Mouse (Mus musculus) MEL (cell line): ENCODE results near the gene Tex2. TPM values are rescaled to one million over a fixed set of nuclear protein-coding genes. Genes with fewer than 3 reads are reported as not detected.

Source experiments
- DNase-seq: peaks from one replicate; pipeline ENCODE4 v3.0.0; 2011; ENCODE audit warnings: low read depth, low spot score
- H3K27ac ChIP-seq: 2 replicates; pipeline ENCODE4 v1.5.1; 2012; ENCODE audit warnings: low read depth, mild to moderate bottlenecking, control low read depth, low read length, moderate library complexity; ENCODE audit not compliant: control insufficient read depth
- H3K27me3 ChIP-seq, 2 experiments: fragments of 150-350 bp in 1 of 2; sonication (generic) in 1 of 2; 2 replicates each; pipeline ENCODE4 v1.6.1; 2012; ENCODE audit warnings: low read length in 2 of 2, mild to moderate bottlenecking in 2 of 2, improper control_type of control experiment in 1 of 2, moderate library complexity in 1 of 2; ENCODE audit not compliant: insufficient read depth in 2 of 2, control insufficient read depth in 1 of 2
- H3K36me3 ChIP-seq, 2 experiments: 2 replicates each; pipeline ENCODE4 v1.6.1; 2012 to 2014; ENCODE audit warnings: low read length in 2 of 2, improper control_type of control experiment in 1 of 2, inconsistent platforms in 1 of 2, mild to moderate bottlenecking in 1 of 2; ENCODE audit not compliant: insufficient read depth in 2 of 2, control insufficient read depth in 1 of 2
- H3K4me1 ChIP-seq, 2 experiments: fragments of 150-350 bp in 1 of 2; sonication (generic) in 1 of 2; 2 replicates each; pipeline ENCODE4 v1.6.1; 2012; ENCODE audit warnings: low read length in 2 of 2, improper control_type of control experiment in 1 of 2, mild to moderate bottlenecking in 1 of 2; ENCODE audit not compliant: insufficient read depth in 2 of 2, control insufficient read depth in 1 of 2
- H3K4me3 ChIP-seq, 2 experiments: fragments of 150-350 bp in 1 of 2; sonication (generic) in 1 of 2; 2 replicates each; pipeline ENCODE4 v1.5.1; 2012; ENCODE audit warnings: low read depth in 2 of 2, low read length in 2 of 2, mild to moderate bottlenecking in 2 of 2, moderate library complexity in 2 of 2, control low read depth in 1 of 2, improper control_type of control experiment in 1 of 2; ENCODE audit not compliant: control insufficient read depth in 1 of 2, insufficient read depth in 1 of 2
- H3K79me2 ChIP-seq: 2 replicates; pipeline ENCODE4 v1.6.1; 2012; ENCODE audit warnings: mild to moderate bottlenecking, low read length, moderate library complexity; ENCODE audit not compliant: control insufficient read depth, poor library complexity, insufficient read depth
- H3K9ac ChIP-seq: 2 replicates; pipeline ENCODE4 v1.6.1; 2012; ENCODE audit warnings: low read depth, mild to moderate bottlenecking, control low read depth, low read length, moderate library complexity; ENCODE audit not compliant: control insufficient read depth, poor library complexity, severe bottlenecking
- H3K9me3 ChIP-seq: fragments of 150-350 bp; sonication (generic); replicated peaks from 2 replicates; pipeline ENCODE4 v1.6.1; 2012; ENCODE audit warnings: mild to moderate bottlenecking, low read length, improper control_type of control experiment, moderate library complexity; ENCODE audit not compliant: insufficient read depth
- BHLHE40 ChIP-seq: IDR thresholded peaks from 2 replicates; pipeline ENCODE4 v1.6.1; 2012; ENCODE audit warnings: low read depth, mild to moderate bottlenecking, inconsistent platforms, low read length, improper control_type of control experiment, borderline replicate concordance
- CHD1 ChIP-seq: IDR thresholded peaks from 2 replicates; pipeline ENCODE4 v1.6.1; 2012; ENCODE audit warnings: low read depth, mild to moderate bottlenecking, inconsistent platforms, low read length, improper control_type of control experiment
- CHD2 ChIP-seq: IDR thresholded peaks from 2 replicates; pipeline ENCODE4 v1.6.1; 2011; ENCODE audit warnings: low read length, improper control_type of control experiment
- E2F4 ChIP-seq: IDR thresholded peaks from 2 replicates; pipeline ENCODE4 v1.6.1; 2011; ENCODE audit warnings: low read depth, low read length, improper control_type of control experiment, borderline replicate concordance
- EP300 ChIP-seq, 2 experiments: IDR thresholded peaks; 2 replicates each; pipeline ENCODE4 v1.6.1; 2011; ENCODE audit warnings: improper control_type of control experiment in 2 of 2, low read length in 2 of 2, low read depth in 1 of 2, mild to moderate bottlenecking in 1 of 2
- ETS1 ChIP-seq: IDR thresholded peaks from 2 replicates; pipeline ENCODE4 v1.6.1; 2012; ENCODE audit warnings: low read depth, mild to moderate bottlenecking, inconsistent platforms, low read length, improper control_type of control experiment, moderate library complexity
- GATA1 ChIP-seq: IDR thresholded peaks from 2 replicates; pipeline ENCODE4 v1.6.1; 2011; ENCODE audit warnings: low read depth, low read length, improper control_type of control experiment
- HCFC1 ChIP-seq: IDR thresholded peaks from 2 replicates; pipeline ENCODE4 v1.6.1; 2012; ENCODE audit warnings: low read depth, mild to moderate bottlenecking, inconsistent platforms, low read length, improper control_type of control experiment, moderate library complexity
- MAFK ChIP-seq: IDR thresholded peaks from 2 replicates; pipeline ENCODE4 v1.6.1; 2011; ENCODE audit warnings: low read depth, mild to moderate bottlenecking, low read length, improper control_type of control experiment, borderline replicate concordance
- MAX ChIP-seq: IDR thresholded peaks from 2 replicates; pipeline ENCODE4 v1.6.1; 2011; ENCODE audit warnings: low read length, improper control_type of control experiment
- MAZ ChIP-seq: IDR thresholded peaks from 2 replicates; pipeline ENCODE4 v1.6.1; 2012; ENCODE audit warnings: low read depth, mild to moderate bottlenecking, inconsistent platforms, low read length, improper control_type of control experiment
- MYC ChIP-seq: IDR thresholded peaks from 2 replicates; pipeline ENCODE4 v1.6.1; 2011; ENCODE audit warnings: low read depth, mild to moderate bottlenecking, low read length, improper control_type of control experiment, moderate library complexity
- NELFE ChIP-seq: IDR thresholded peaks from 2 replicates; pipeline ENCODE4 v1.6.1; 2011; ENCODE audit warnings: low read depth, low read length, improper control_type of control experiment
- SIN3A ChIP-seq: IDR thresholded peaks from 2 replicates; pipeline ENCODE4 v1.6.1; 2012; ENCODE audit warnings: low read length, improper control_type of control experiment, inconsistent platforms
- SMC3 ChIP-seq: IDR thresholded peaks from 2 replicates; pipeline ENCODE4 v1.6.1; 2011; ENCODE audit warnings: low read depth, low read length, improper control_type of control experiment
- UBTF ChIP-seq: IDR thresholded peaks from 2 replicates; pipeline ENCODE4 v1.6.1; 2012; ENCODE audit warnings: low read depth, mild to moderate bottlenecking, inconsistent platforms, low read length, improper control_type of control experiment, moderate library complexity, borderline replicate concordance; ENCODE audit not compliant: insufficient read depth
- USF1 ChIP-seq: IDR thresholded peaks from 2 replicates; pipeline ENCODE4 v1.6.1; 2014; ENCODE audit warnings: low read depth, mild to moderate bottlenecking, inconsistent platforms, low read length, improper control_type of control experiment, moderate library complexity
- ZC3H11A ChIP-seq: IDR thresholded peaks from 2 replicates; pipeline ENCODE4 v1.6.1; 2012; ENCODE audit warnings: low read depth, mild to moderate bottlenecking, inconsistent platforms, low read length, improper control_type of control experiment
- ZNF384 ChIP-seq: IDR thresholded peaks from 2 replicates; pipeline ENCODE4 v1.6.1; 2012; ENCODE audit warnings: low read depth, mild to moderate bottlenecking, inconsistent platforms, low read length, improper control_type of control experiment
- polyA plus RNA-seq, 2 experiments: library from polyadenylated mRNA; stranded (reverse) in 1 of 2; unstranded in 1 of 2; fragments of >175 nt in 1 of 2; fragments of >200 nt in 1 of 2; gene quantifications; 2 replicates each; pipeline versions ENCODE4 v1.2.1 to v1.2.4; 2012; ENCODE audit warnings: low replicate concordance in 2 of 2, low read depth in 1 of 2; ENCODE audit not compliant: insufficient read length in 2 of 2, insufficient read depth in 1 of 2, missing spikeins in 1 of 2
- total RNA-seq: library from RNA; depleted of rRNA; stranded (reverse); fragments of 300-350 nt; gene quantifications from 2 replicates; pipeline ENCODE4 v1.2.3, GENCODE M21; 2012

Tex2 gene
- total and polyA plus RNA-seq, 3 experiments: 13.7 to 24.8 TPM; not detected in 1

- Histone ChIP-seq H3K27ac (no peak overlapping the region), H3K36me3 (peaks cover 0 to 8% of the 10 kb centered on the region in 2 experiments; a peak in 1 of 4 replicates), H3K9ac (no peak overlapping the region), H3K9me3 (no peaks in the 10 kb centered on the region), H3K79me2 (no peaks in the 10 kb centered on the region), H3K4me3 (no peak overlapping the region), H3K27me3 (no peaks in the 10 kb centered on the region), H3K4me1 (no peaks in the 10 kb centered on the region)
- no peak for TF ChIP-seq ZC3H11A
- no peak for TF ChIP-seq MAX
- no peak for TF ChIP-seq CHD1
- TF ChIP-seq HCFC1: no peak
- no peak for TF ChIP-seq UBTF
- no peak for TF ChIP-seq USF1
- TF ChIP-seq ETS1: no peak
- TF ChIP-seq MAFK: no peak
- TF ChIP-seq E2F4: no peak
- no peak for TF ChIP-seq SMC3
- TF ChIP-seq SIN3A: no peak
- no peak for TF ChIP-seq MAZ
- TF ChIP-seq CHD2: no peak
- no peak for DNase-seq
Observed at GRCm38 (mm10) chr11:106527926-106528325, 85.3 kb downstream of the Tex2 start.

- Histone ChIP-seq H3K36me3 (peaks cover 0 to 6% of the 10 kb centered on the region in 2 experiments; a peak in 1 of 4 replicates), H3K4me1 (no peaks in the 10 kb centered on the region), H3K9ac (no peak overlapping the region), H3K79me2 (no peaks in the 10 kb centered on the region), H3K27ac (no peak overlapping the region), H3K9me3 (no peaks in the 10 kb centered on the region), H3K4me3 (no peak overlapping the region), H3K27me3 (no peaks in the 10 kb centered on the region)
- TF ChIP-seq ZNF384 (no peak), EP300 (IDR thresholded peaks at IDR 0.05; ENCODE audit: low read depth in 1 of 2, low read length in 2 of 2) (no peak), GATA1 (no peak), USF1 (no peak), BHLHE40 (no peak), E2F4 (no peak), MYC (no peak), CHD2 (no peak), NELFE (no peak), MAX (no peak)
- no peak for DNase-seq
Observed at GRCm38 (mm10) chr11:106527147-106527821, 85.9 kb downstream of the Tex2 start.
